Comparison of ENCODE assay signal across 8 mouse cellular contexts in genomic region chr2:31299266-31299665, GRCm38 (mm10). TPM values are rescaled to one million over a fixed set of nuclear protein-coding genes. Genes with fewer than 3 reads are reported as not detected.
A peak's percentile ranks its signal among the peaks of the same experiment; 100 is the strongest.
DNase-seq lines count a peak whose midpoint lies in the region; ATAC-seq and TF ChIP-seq lines count a peak whose summit lies in the region.

No protein-coding gene starts in this region.

- TF ChIP-seq POLR2A in thymus, adult 2 months (IDR thresholded peaks at IDR 0.05; ENCODE audit: control insufficient read depth, extremely low read depth, insufficient read depth, low read length, poor library complexity), result no peak

- no peak for TF ChIP-seq CTCF in thymus, adult 2 months (IDR thresholded peaks at IDR 0.05; ENCODE audit: borderline replicate concordance, control insufficient read depth, extremely low read depth, insufficient read depth, low read length, poor library complexity)

- peaks cover 5% of the 10 kb centered on the region for H3K4me1 ChIP-seq in thymus, adult 2 months (replicated peaks; ENCODE audit: control insufficient read depth, insufficient read depth, low read length)
- H3K4me1 ChIP-seq in heart, embryonic 15.5 days (replicated peaks), result peaks cover 13% of the 10 kb centered on the region
- 0 out of 2 replicates have a peak, but pooled peaks cover 3% of the 10 kb centered on the region for H3K4me1 ChIP-seq in midbrain, embryonic 11.5 days (ENCODE audit: control insufficient read depth, insufficient read depth, low read length)

- 30% methylated on average over 4 of the region's 4 CpGs for WGBS in thymus, adult 2 months
- WGBS in heart, embryonic 15.5 days, result 30% methylated on average over 4 of the region's 4 CpGs
- WGBS in midbrain, embryonic 11.5 days, result 32% methylated on average over 4 of the region's 4 CpGs

- no peak overlapping the region for H3K27ac ChIP-seq in thymus, adult 2 months (ENCODE audit: control insufficient read depth, insufficient read depth, low read length)
- no peak overlapping the region for H3K27ac ChIP-seq in heart, embryonic 15.5 days
- H3K27ac ChIP-seq in midbrain, embryonic 11.5 days (ENCODE audit: low read depth, low read length), result no peak overlapping the region

- no peak overlapping the region for H3K4me3 ChIP-seq in thymus, adult 2 months (ENCODE audit: control insufficient read depth, insufficient read depth, low read length)
- no peak overlapping the region for H3K4me3 ChIP-seq in heart, embryonic 15.5 days
- no peak overlapping the region for H3K4me3 ChIP-seq in midbrain, embryonic 11.5 days (ENCODE audit: low read depth, low read length)

- H3K4me2 ChIP-seq in heart, embryonic 15.5 days, result peak overlapping the region; percentile 19; the same call in 1 of the 2 replicates
- H3K4me2 ChIP-seq in midbrain, embryonic 11.5 days, result no peak overlapping the region

- no peak for ATAC-seq in heart, embryonic 15.5 days (replicated peaks; ENCODE audit: insufficient number of reproducible peaks, insufficient read depth, low FRiP score, low read depth)
- peak; percentile 22; the same call in 1 of the 2 replicates for ATAC-seq in midbrain, embryonic 11.5 days (ENCODE audit: low FRiP score)
- no peak for ATAC-seq in frontal cortex, adult (ENCODE audit: low TSS enrichment)

- DNase-seq in cerebellum, adult 8-10 months, result peak; percentile 39
- DNase-seq in cerebellum, adult 18-20 months, result no peak
- peak; percentile 21 for DNase-seq in thymus, adult 2 months
- DNase-seq in thymus, postnatal 36 days, result no peak
- peak; percentile 98 for DNase-seq in midbrain, embryonic 11.5 days (ENCODE audit: low spot score, missing footprints)
- no peak for DNase-seq in right cerebral cortex, postnatal 25 days

- H3K36me3 ChIP-seq in thymus, adult 2 months (ENCODE audit: control insufficient read depth, insufficient read depth, low read length), result no peaks in the 10 kb centered on the region
- H3K36me3 ChIP-seq in heart, embryonic 15.5 days, result no peaks in the 10 kb centered on the region
- H3K36me3 ChIP-seq in midbrain, embryonic 11.5 days (ENCODE audit: control insufficient read depth, insufficient read depth, low read length), result no peaks in the 10 kb centered on the region

- no peaks in the 10 kb centered on the region for H3K9me3 ChIP-seq in heart, embryonic 15.5 days (replicated peaks)
- no peaks in the 10 kb centered on the region for H3K9me3 ChIP-seq in midbrain, embryonic 11.5 days (ENCODE audit: control insufficient read depth, low read length)

- no peaks in the 10 kb centered on the region for H3K27me3 ChIP-seq in thymus, adult 2 months (ENCODE audit: control insufficient read depth, insufficient read depth, low read length)
- H3K27me3 ChIP-seq in heart, embryonic 15.5 days, result no peaks in the 10 kb centered on the region
- no peaks in the 10 kb centered on the region for H3K27me3 ChIP-seq in midbrain, embryonic 11.5 days (ENCODE audit: control insufficient read depth, insufficient read depth, low read length)

- no peak overlapping the region for H3K9ac ChIP-seq in heart, embryonic 15.5 days
- no peak overlapping the region for H3K9ac ChIP-seq in midbrain, embryonic 11.5 days (ENCODE audit: low read length)

RNA-seq across cellular contexts. Expression of gene Hmcn2, which starts 14.9 kb away (rescaled TPM):
- polyA plus RNA-seq in thymus, adult 2 months (2012; rRNA removed), result 4.8 and 5.6 TPM in 2 replicates
- 1.0 and 1.1 TPM in 2 replicates for polyA plus RNA-seq in heart, embryonic 15.5 days (2015; fragmentation: Nextera tagmentation; extraction: Ambion mirVana)
- polyA plus RNA-seq in midbrain, embryonic 11.5 days (2014; fragmentation: Nextera tagmentation; extraction: Ambion mirVana), result 0.10 TPM in 1 of 2 replicates, not detected in the other

RNA-seq across cellular contexts. Expression of gene Ncs1, which starts 53.6 kb away (rescaled TPM):
- polyA plus RNA-seq in thymus, adult 2 months (2012; rRNA removed), result 2.4 and 2.5 TPM in 2 replicates
- 33.7 and 35.1 TPM in 2 replicates for polyA plus RNA-seq in heart, embryonic 15.5 days (2015; fragmentation: Nextera tagmentation; extraction: Ambion mirVana)
- polyA plus RNA-seq in midbrain, embryonic 11.5 days (2014; fragmentation: Nextera tagmentation; extraction: Ambion mirVana), result 64.3 and 67.4 TPM in 2 replicates

Comparison
In these comparisons a context has a peak if more than half of its experiments do, and no peak if none do; other contexts are left out.
1. DNase-seq: peak in cerebellum, adult 8-10 months (single experiment), thymus, adult 2 months (single experiment) and midbrain, embryonic 11.5 days (single experiment); none in cerebellum, adult 18-20 months (0 of 2), thymus, postnatal 36 days (0 of 2) and right cerebral cortex, postnatal 25 days (single experiment).
2. RNA of gene Ncs1, which starts 53.6 kb away (polyA plus RNA-seq): 64.3 to 67.4 TPM in midbrain, embryonic 11.5 days and 33.7 to 35.1 TPM in heart, embryonic 15.5 days; 2.4 to 2.5 TPM in thymus, adult 2 months; every median in the first group is over 10 times any median in the second.